Mouse (Mus musculus): ENCODE measurements at regions not wholly inside any gene's neighbourhood (a gene's known extent, or its start where the extent isn't known, plus 50 kb on each side); places are given as distances from the start of the nearest gene placed in this dataset.

DNA sequence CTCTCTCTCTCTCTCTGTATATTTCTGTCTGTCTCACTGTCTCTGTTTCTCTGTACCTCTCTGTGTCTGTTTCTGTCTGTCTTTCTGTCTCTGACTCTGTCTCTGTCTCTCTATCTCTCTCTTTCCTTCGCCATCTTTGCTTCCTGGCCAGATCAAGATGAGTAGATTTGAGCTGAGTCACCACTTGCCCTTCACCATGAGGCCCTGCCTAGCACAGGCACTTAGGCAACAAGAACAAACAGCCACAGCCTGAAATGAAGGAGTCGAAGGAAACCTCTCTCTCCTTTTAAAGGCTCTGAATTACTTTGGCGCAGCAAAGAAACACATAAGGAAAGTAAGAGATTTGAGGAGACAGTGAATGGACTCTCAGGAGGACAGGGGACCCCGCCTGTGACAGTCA is 69.4 kb upstream of the Clint1 start:
- TF ChIP-seq POLR2A (IDR thresholded peaks at IDR 0.05; ENCODE audit: borderline replicate concordance, insufficient read depth, low read length) (no peak), CTCF (IDR thresholded peaks at IDR 0.05; ENCODE audit: borderline replicate concordance, insufficient read depth, low read depth, low read length) (no peak)

Data from cerebellum, adult 2 months (tissue).